Mouse (Mus musculus) lung, embryonic 16.5 days (tissue): Measurements from ENCODE around the gene Lsm14b. TPM values are rescaled to one million over a fixed set of nuclear protein-coding genes. Genes with fewer than 3 reads are reported as not detected.
A peak's percentile ranks its signal among the peaks of the same experiment; 100 is the strongest.

Experiments used
- ATAC-seq: fragments of 200-750 bp; cut with Nextera tagmentation; 2 replicates; pipeline ENCODE4 v1.8.0; 2017; ENCODE audit warnings: low read depth, mild to moderate bottlenecking, moderate library complexity
- H3K27ac ChIP-seq: fragments of 300-500 bp; sonication (generic); 2 replicates; pipeline ENCODE4 v1.5.1; 2014; ENCODE audit warnings: mild to moderate bottlenecking, control low read depth, low read length
- H3K27me3 ChIP-seq: fragments of 300-500 bp; sonication (generic); 2 replicates; pipeline ENCODE4 v1.6.1; 2014; ENCODE audit warnings: low read depth, low read length, mixed read lengths; ENCODE audit not compliant: control insufficient read depth, insufficient read depth
- H3K36me3 ChIP-seq: fragments of 300-500 bp; sonication (generic); 2 replicates; pipeline ENCODE4 v1.6.1; 2014; ENCODE audit warnings: low read length; ENCODE audit not compliant: control insufficient read depth, insufficient read depth
- H3K4me1 ChIP-seq: fragments of 300-500 bp; sonication (generic); replicated peaks from 2 replicates; pipeline ENCODE4 v1.6.1; 2014; ENCODE audit warnings: low read length, mixed read lengths; ENCODE audit not compliant: control insufficient read depth, insufficient read depth
- H3K4me2 ChIP-seq: fragments of 300-500 bp; sonication (generic); 2 replicates; pipeline ENCODE4 v1.6.1; 2014; ENCODE audit warnings: low read depth, low read length, control low read depth
- H3K4me3 ChIP-seq: fragments of 300-500 bp; sonication (generic); 2 replicates; pipeline ENCODE4 v1.5.1; 2014; ENCODE audit warnings: mild to moderate bottlenecking, low read length, control low read depth
- H3K9ac ChIP-seq: fragments of 300-500 bp; sonication (generic); 2 replicates; pipeline ENCODE4 v1.6.1; 2014; ENCODE audit warnings: low read length, control low read depth
- H3K9me3 ChIP-seq: fragments of 300-500 bp; sonication (generic); 2 replicates; pipeline ENCODE4 v1.6.1; 2016; ENCODE audit warnings: low read length; ENCODE audit not compliant: control insufficient read depth
- WGBS: fragments of 180-500 bp; shearing (Covaris S2); extraction: QIAGEN DNeasy Blood & Tissue Kit; methylation state at CpG from one replicate; pipeline ENCODE4 v1.1.7; 2014; 5-methylcytosine and 5-hydroxymethylcytosine counted together
- polyA plus RNA-seq: library from polyadenylated mRNA; unstranded; fragments of >200 nt; fragmentation: Nextera tagmentation; extraction: Ambion mirVana; gene quantifications from 2 replicates; pipeline ENCODE4 v1.2.1, GENCODE M21; 2015

The Lsm14b gene
- polyA plus RNA-seq, 1 experiment from 2014 or later = 5.0 TPM

- Histone ChIP-seq H3K27ac (peak within 1 kb of the TSS; percentile 90), H3K4me3 (peak within 1 kb of the TSS; percentile 97), H3K9ac (peak within 1 kb of the TSS; percentile 91), H3K36me3 (peaks cover 14% of the 10 kb centered on the region), H3K4me1 (peaks cover 23% of the 10 kb centered on the region), H3K9me3 (no peaks in the 10 kb centered on the region), H3K27me3 (no peaks in the 10 kb centered on the region), H3K4me2 (peak within 1 kb of the TSS; percentile 87)
- peak; percentile 97 for ATAC-seq
- under 1% methylated on average over 75 of the region's 78 CpGs for WGBS
Observed at GRCm38 (mm10) chr2:180042256-180042857, 17.6 kb downstream of the Lsm14b start, which contains the start of the genes Psma7 and Ss18l1. Gene Psma7 (minus strand): TSS chr2:180042433. Gene Ss18l1 (plus strand): TSS chr2:180042509.

- Histone ChIP-seq H3K9me3 (no peaks in the 10 kb centered on the region), H3K4me2 (peak overlapping the region; percentile 87), H3K4me1 (peaks cover 23% of the 10 kb centered on the region), H3K36me3 (peaks cover 12% of the 10 kb centered on the region), H3K4me3 (peak overlapping the region; percentile 97), H3K27me3 (no peaks in the 10 kb centered on the region), H3K9ac (peak overlapping the region; percentile 91), H3K27ac (peak overlapping the region; percentile 90)
- WGBS = under 1% methylated on average over 63 of the region's 66 CpGs
- ATAC-seq = peak; percentile 64
Observed at GRCm38 (mm10) chr2:180042858-180043515, 18.2 kb downstream of the Lsm14b start.

GRCm38 (mm10) chr2:180045283-180045682, 20.5 kb downstream of the Lsm14b start:
- WGBS = 47% methylated on average over 4 of the region's 4 CpGs
- Histone ChIP-seq H3K4me2 (no peak overlapping the region), H3K9me3 (no peaks in the 10 kb centered on the region), H3K27ac (no peak overlapping the region), H3K4me1 (peaks cover 19% of the 10 kb centered on the region), H3K36me3 (no peaks in the 10 kb centered on the region), H3K9ac (no peak overlapping the region), H3K4me3 (no peak overlapping the region), H3K27me3 (no peaks in the 10 kb centered on the region)
- no peak for ATAC-seq

GRCm38 (mm10) chr2:180047580-180047979, 22.8 kb downstream of the Lsm14b start:
- Histone ChIP-seq H3K27me3 (no peaks in the 10 kb centered on the region), H3K36me3 (no peaks in the 10 kb centered on the region), H3K9ac (no peak overlapping the region), H3K9me3 (no peaks in the 10 kb centered on the region), H3K4me2 (no peak overlapping the region), H3K27ac (no peak overlapping the region), H3K4me1 (peaks cover 9% of the 10 kb centered on the region), H3K4me3 (no peak overlapping the region)
- WGBS = 51% methylated on average over 3 of the region's 3 CpGs
- no peak for ATAC-seq

- Histone ChIP-seq H3K4me1 (peaks cover 9% of the 10 kb centered on the region), H3K27ac (no peak overlapping the region), H3K4me2 (no peak overlapping the region), H3K9me3 (no peaks in the 10 kb centered on the region), H3K27me3 (no peaks in the 10 kb centered on the region), H3K4me3 (no peak overlapping the region), H3K9ac (no peak overlapping the region), H3K36me3 (no peaks in the 10 kb centered on the region)
- ATAC-seq = no peak
- WGBS = 88% methylated on average over 18 of the region's 18 CpGs
Observed at GRCm38 (mm10) chr2:180047980-180048635, 23.3 kb downstream of the Lsm14b start.

GRCm38 (mm10) chr2:180050986-180051385, 26.2 kb downstream of the Lsm14b start:
- H3K9ac ChIP-seq = no peak overlapping the region
- no peak overlapping the region for H3K4me2 ChIP-seq
- no peak overlapping the region for H3K27ac ChIP-seq
- no peaks in the 10 kb centered on the region for H3K4me1 ChIP-seq
- no peak overlapping the region for H3K4me3 ChIP-seq
- WGBS = 21% methylated on average over 5 of the region's 5 CpGs
- no peaks in the 10 kb centered on the region for H3K9me3 ChIP-seq
- H3K27me3 ChIP-seq = no peaks in the 10 kb centered on the region
- ATAC-seq = peak; percentile 56
- H3K36me3 ChIP-seq = peaks cover 5% of the 10 kb centered on the region

- Histone ChIP-seq H3K4me2 (no peak overlapping the region), H3K9ac (no peak overlapping the region), H3K4me1 (no peaks in the 10 kb centered on the region), H3K4me3 (no peak overlapping the region), H3K27ac (no peak overlapping the region), H3K36me3 (peaks cover 8% of the 10 kb centered on the region), H3K9me3 (no peaks in the 10 kb centered on the region), H3K27me3 (no peaks in the 10 kb centered on the region)
- ATAC-seq = peak; percentile 32; the same call in 1 of the 2 replicates
- WGBS = 93% methylated on average over 14 of the region's 14 CpGs
Observed at GRCm38 (mm10) chr2:180051986-180052733, 27.4 kb downstream of the Lsm14b start.

- H3K4me1 ChIP-seq = no peaks in the 10 kb centered on the region
- H3K9ac ChIP-seq = no peak overlapping the region
- no peaks in the 10 kb centered on the region for H3K9me3 ChIP-seq
- WGBS = 94% methylated on average over 9 of the region's 9 CpGs
- peaks cover 8% of the 10 kb centered on the region for H3K36me3 ChIP-seq
- no peak overlapping the region for H3K4me3 ChIP-seq
- H3K27ac ChIP-seq = no peak overlapping the region
- no peaks in the 10 kb centered on the region for H3K27me3 ChIP-seq
- H3K4me2 ChIP-seq = no peak overlapping the region
- ATAC-seq = no peak
Observed at GRCm38 (mm10) chr2:180053001-180053400, 28.2 kb downstream of the Lsm14b start.
